Mouse (Mus musculus) hindbrain, embryonic 11.5 days (tissue): Measurements from ENCODE around the gene Olfr462. TPM values are rescaled to one million over a fixed set of nuclear protein-coding genes. Genes with fewer than 3 reads are reported as not detected.
A peak's percentile ranks its signal among the peaks of the same experiment; 100 is the strongest.
"Not testable (repeated sequence)": the region's sequence is repeated elsewhere in the genome, so short reads cannot be mapped to it uniquely, and the experiment has no call there.

Source experiments
- ATAC-seq: fragments of 200-750 bp; cut with Nextera tagmentation; 2 replicates; pipeline ENCODE4 v1.8.0; 2017; ENCODE audit warnings: mild to moderate bottlenecking, moderate TSS enrichment, moderate library complexity; ENCODE audit not compliant: low FRiP score
- DNase-seq: peaks from one replicate; pipeline ENCODE4 v3.0.0-alpha.2; 2015; ENCODE audit warnings: low spot score
- H3K27ac ChIP-seq: fragments of 300-500 bp; sonication (generic); 2 replicates; pipeline ENCODE4 v1.5.1; 2014; ENCODE audit warnings: mild to moderate bottlenecking, low read depth, low read length
- H3K27me3 ChIP-seq: fragments of 300-500 bp; sonication (generic); 2 replicates; pipeline ENCODE4 v1.6.1; 2014; ENCODE audit warnings: mild to moderate bottlenecking, low read length, moderate library complexity, mixed read lengths; ENCODE audit not compliant: control insufficient read depth, insufficient read depth
- H3K36me3 ChIP-seq: fragments of 300-500 bp; sonication (generic); 2 replicates; pipeline ENCODE4 v1.6.1; 2014; ENCODE audit warnings: mild to moderate bottlenecking, low read length, moderate library complexity, mixed read lengths; ENCODE audit not compliant: control insufficient read depth, insufficient read depth
- H3K4me1 ChIP-seq: fragments of 300-500 bp; sonication (generic); replicated peaks from 2 replicates; pipeline ENCODE4 v1.6.1; 2014; ENCODE audit warnings: low read length, mixed read lengths; ENCODE audit not compliant: control insufficient read depth, insufficient read depth
- H3K4me2 ChIP-seq: fragments of 300-500 bp; sonication (generic); replicated peaks from 2 replicates; pipeline ENCODE4 v1.6.1; 2014; ENCODE audit warnings: mild to moderate bottlenecking, low read depth, low read length
- H3K4me3 ChIP-seq: fragments of 300-500 bp; sonication (generic); 2 replicates; pipeline ENCODE4 v1.5.1; 2014; ENCODE audit warnings: low read depth, low read length
- H3K9ac ChIP-seq: fragments of 300-500 bp; sonication (generic); 2 replicates; pipeline ENCODE4 v1.6.1; 2014; ENCODE audit warnings: low read depth, low read length
- H3K9me3 ChIP-seq: fragments of 300-500 bp; sonication (generic); 2 replicates; pipeline ENCODE4 v1.6.1; 2016; ENCODE audit warnings: low read length; ENCODE audit not compliant: control insufficient read depth
- WGBS: fragments of 180-500 bp; shearing (Covaris S2); extraction: QIAGEN DNeasy Blood & Tissue Kit; methylation state at CpG from one replicate; pipeline ENCODE4 v1.1.7; 2014; 5-methylcytosine and 5-hydroxymethylcytosine counted together
- polyA plus RNA-seq: library from polyadenylated mRNA; unstranded; fragments of >200 nt; fragmentation: Nextera tagmentation; extraction: Ambion mirVana; gene quantifications from 2 replicates; pipeline ENCODE4 v1.2.1, GENCODE M21; 2014

Gene Olfr462
- polyA plus RNA-seq, 1 experiment from 2014 or later = not detected

DNA sequence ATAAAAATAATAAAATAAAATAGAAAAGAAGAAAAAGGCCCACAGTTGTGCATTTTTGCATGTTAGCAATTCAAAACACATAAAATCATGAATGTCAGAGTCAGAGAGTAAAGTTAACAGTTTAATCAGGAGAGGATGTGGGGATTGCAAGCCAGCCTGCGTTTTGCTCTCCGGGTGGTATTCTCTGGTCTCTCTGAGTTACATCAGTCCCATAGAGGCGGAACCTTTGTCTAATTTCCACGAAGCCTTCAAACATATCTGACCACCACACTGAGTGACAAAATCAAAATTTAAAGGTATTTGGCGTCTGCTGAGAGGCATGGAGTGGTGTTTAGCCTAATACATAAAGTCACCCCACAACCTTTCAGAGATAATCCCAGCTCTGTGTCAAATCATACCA is 7.2 kb downstream of the Olfr462 start:
- H3K4me3 ChIP-seq = no peak overlapping the region
- H3K9me3 ChIP-seq = no peaks in the 10 kb centered on the region
- H3K36me3 ChIP-seq = no peaks in the 10 kb centered on the region
- no peak for ATAC-seq
- no peak overlapping the region for H3K4me2 ChIP-seq
- 85% methylated on average over 5 of the region's 5 CpGs for WGBS
- no peaks in the 10 kb centered on the region for H3K27me3 ChIP-seq
- H3K9ac ChIP-seq = no peak overlapping the region
- no peaks in the 10 kb centered on the region for H3K4me1 ChIP-seq
- DNase-seq = no peak
- H3K27ac ChIP-seq = no peak overlapping the region

- Histone ChIP-seq H3K9me3 (no peaks in the 10 kb centered on the region), H3K9ac (no peak overlapping the region), H3K4me3 (no peak overlapping the region), H3K27me3 (no peaks in the 10 kb centered on the region), H3K27ac (no peak overlapping the region), H3K4me1 (no peaks in the 10 kb centered on the region), H3K36me3 (no peaks in the 10 kb centered on the region), H3K4me2 (no peak overlapping the region)
- DNase-seq (peak; percentile 32), ATAC-seq (no peak)
- WGBS = 49% methylated on average over 5 of the region's 5 CpGs
These were observed 8.6 kb downstream of the Olfr462 start for GRCm38 (mm10) chr11:87883493-87883892.

DNA sequence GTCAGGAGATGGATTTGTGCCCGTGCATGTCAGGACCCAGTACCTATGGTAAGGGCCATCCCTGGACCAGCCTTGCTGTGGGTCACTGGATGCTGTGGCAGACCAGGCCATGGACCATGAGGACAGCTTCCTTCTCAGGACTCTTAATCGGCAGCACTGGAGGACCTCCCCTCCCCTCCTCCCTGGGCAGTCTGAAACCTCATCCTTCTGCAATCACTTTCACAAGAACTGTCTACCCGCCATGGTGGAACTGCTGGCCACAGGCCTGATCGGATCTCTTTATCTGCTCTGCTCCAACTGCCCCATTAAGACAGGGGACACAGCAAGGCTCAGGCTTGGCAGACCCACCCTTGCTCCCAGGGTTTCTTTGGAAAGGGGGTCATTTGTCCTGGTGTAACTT is 10.4 kb downstream of the Olfr462 start:
- no peaks in the 10 kb centered on the region for H3K9me3 ChIP-seq
- H3K4me3 ChIP-seq = no peak overlapping the region
- no peaks in the 10 kb centered on the region for H3K4me1 ChIP-seq
- H3K36me3 ChIP-seq = no peaks in the 10 kb centered on the region
- WGBS = 78% methylated on average over 4 of the region's 4 CpGs
- H3K27me3 ChIP-seq = no peaks in the 10 kb centered on the region
- no peak for ATAC-seq
- no peak overlapping the region for H3K9ac ChIP-seq
- no peak overlapping the region for H3K27ac ChIP-seq
- DNase-seq = no peak
- no peak overlapping the region for H3K4me2 ChIP-seq

DNA sequence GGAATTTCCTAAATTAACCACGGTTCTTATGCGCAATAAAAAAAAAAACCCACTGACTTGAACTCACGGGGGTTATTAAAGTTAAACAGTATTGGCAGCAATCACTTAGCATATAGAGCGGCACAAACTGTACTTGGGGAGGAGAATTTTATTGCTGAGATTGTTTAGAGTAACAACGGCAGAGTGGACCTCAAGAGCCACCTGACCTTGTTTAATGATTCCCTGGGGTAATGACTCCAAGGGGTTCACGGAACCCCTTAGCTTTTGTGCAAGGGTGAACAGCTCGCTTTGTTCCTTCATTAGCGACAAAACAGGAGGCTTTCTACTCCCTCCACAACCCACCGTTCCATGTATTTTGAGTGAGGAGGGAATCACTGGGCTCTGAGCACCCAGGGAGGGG is 12.2 kb downstream of the Olfr462 start:
- 75% methylated on average over 9 of the region's 9 CpGs for WGBS

DNA sequence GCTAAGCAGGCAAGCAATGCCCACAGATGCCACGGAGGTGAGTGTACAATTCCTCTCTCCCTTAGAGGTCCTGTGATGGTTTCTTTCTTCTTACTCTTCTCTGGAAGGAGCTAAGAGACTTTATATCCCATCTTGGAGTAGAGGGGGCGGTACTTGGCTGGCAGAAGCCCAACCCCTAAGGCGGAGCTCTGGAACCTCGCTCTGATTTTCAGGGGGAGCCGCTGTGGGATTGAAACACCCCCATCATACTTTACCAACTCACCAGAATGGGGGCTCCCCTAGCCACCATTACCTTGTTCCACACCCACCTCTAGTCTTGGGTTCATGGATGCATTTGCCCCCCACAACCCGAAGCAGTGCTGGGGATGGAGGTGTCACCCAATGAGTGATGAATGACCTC is 16.6 kb downstream of the Olfr462 start, which contains the start of gene Epx:
Gene Epx (minus strand): TSS at position 101 of the 400 bp plus-strand sequence.
- Histone ChIP-seq H3K27ac (no peak within 1 kb of the TSS), H3K9me3 (no peaks in the 10 kb centered on the region), H3K4me3 (no peak within 1 kb of the TSS), H3K4me1 (no peaks in the 10 kb centered on the region), H3K4me2 (no peak within 1 kb of the TSS), H3K36me3 (no peaks in the 10 kb centered on the region), H3K9ac (no peak within 1 kb of the TSS), H3K27me3 (no peaks in the 10 kb centered on the region)
- 83% methylated on average over 6 of the region's 6 CpGs for WGBS
- DNase-seq (no peak), ATAC-seq (no peak)

More for the DNA sequence above, 12.2 kb downstream of the Olfr462 start:
- Histone ChIP-seq H3K27me3 (no peaks in the 10 kb centered on the region), H3K4me2 (no peak overlapping the region), H3K27ac (no peak overlapping the region), H3K9me3 (no peaks in the 10 kb centered on the region), H3K4me1 (no peaks in the 10 kb centered on the region), H3K36me3 (no peaks in the 10 kb centered on the region), H3K9ac (no peak overlapping the region), H3K4me3 (no peak overlapping the region)
- DNase-seq = no peak
- no peak for ATAC-seq

DNA sequence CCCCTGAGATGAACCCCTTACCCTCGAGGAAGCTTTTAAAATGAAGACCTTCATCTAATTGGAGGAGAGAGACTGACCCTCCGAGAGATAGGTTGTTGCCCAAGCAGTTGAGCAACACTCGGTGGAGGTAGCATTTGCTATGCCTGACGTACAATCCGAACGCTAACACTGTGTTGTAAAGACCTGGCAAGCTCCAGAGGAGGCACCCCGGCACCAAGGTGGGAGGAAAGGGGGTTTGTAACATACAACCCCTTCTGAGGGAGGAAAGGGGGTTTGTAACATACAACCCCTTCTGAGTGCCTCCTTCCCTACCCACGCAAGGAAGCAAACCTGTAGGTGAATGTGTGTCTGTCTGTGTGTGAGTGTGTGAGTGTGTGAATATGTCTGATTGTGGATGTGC is 20.3 kb downstream of the Olfr462 start:
- WGBS = 64% methylated on average over 8 of the region's 8 CpGs
- no peak for ATAC-seq
- H3K4me2 ChIP-seq = no peak overlapping the region

DNA sequence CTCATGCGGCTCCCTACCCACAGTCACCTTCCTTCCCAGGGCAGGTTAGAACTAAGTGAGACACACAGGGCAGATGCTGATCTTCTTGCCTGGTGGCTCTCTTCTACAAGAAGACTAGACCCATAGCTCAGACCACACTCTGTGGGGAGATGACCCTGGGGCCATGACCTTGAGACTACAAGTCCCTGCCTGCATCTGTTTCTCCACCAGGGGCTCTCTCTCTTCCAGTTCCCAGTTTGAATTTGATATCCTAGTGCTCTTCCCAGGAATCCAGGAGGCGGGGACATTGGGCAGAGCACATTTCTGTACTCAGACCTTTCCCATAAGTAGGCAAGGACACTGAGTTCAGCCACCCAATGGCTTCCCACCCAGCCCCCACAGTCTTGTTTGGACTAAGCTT is 22.0 kb downstream of the Olfr462 start:
- no peaks in the 10 kb centered on the region for H3K27me3 ChIP-seq
- H3K4me3 ChIP-seq = no peak overlapping the region
- H3K9me3 ChIP-seq = no peaks in the 10 kb centered on the region
- DNase-seq (no peak), ATAC-seq (no peak)
- H3K4me1 ChIP-seq = no peaks in the 10 kb centered on the region
- H3K27ac ChIP-seq = no peak overlapping the region
- H3K9ac ChIP-seq = no peak overlapping the region
- H3K4me2 ChIP-seq = no peak overlapping the region
- 75% methylated on average over 2 of the region's 2 CpGs for WGBS
- H3K36me3 ChIP-seq = no peaks in the 10 kb centered on the region

More for the DNA sequence above, 20.3 kb downstream of the Olfr462 start:
- Histone ChIP-seq H3K4me3 (no peak overlapping the region), H3K9me3 (no peaks in the 10 kb centered on the region), H3K27ac (no peak overlapping the region), H3K9ac (no peak overlapping the region), H3K27me3 (no peaks in the 10 kb centered on the region), H3K4me1 (no peaks in the 10 kb centered on the region), H3K36me3 (no peaks in the 10 kb centered on the region)
- no peak for DNase-seq

- WGBS = 81% methylated on average over 1 of the region's 2 CpGs
- ATAC-seq, H3K4me3 ChIP-seq, H3K4me2 ChIP-seq, H3K36me3 ChIP-seq, H3K9me3 ChIP-seq, H3K4me1 ChIP-seq, H3K27ac ChIP-seq, DNase-seq, H3K9ac ChIP-seq, H3K27me3 ChIP-seq: not testable (repeated sequence)
These were observed 25.2 kb downstream of the Olfr462 start for GRCm38 (mm10) chr11:87866891-87867290.

GRCm38 (mm10) chr11:87862805-87863204 is 29.3 kb downstream of the Olfr462 start:
- no peaks in the 10 kb centered on the region for H3K9me3 ChIP-seq
- H3K36me3 ChIP-seq = no peaks in the 10 kb centered on the region
- WGBS = 93% methylated on average over 13 of the region's 13 CpGs

More at GRCm38 (mm10) chr11:87862805-87863204, 29.3 kb downstream of the Olfr462 start:
- H3K4me1 ChIP-seq = no peaks in the 10 kb centered on the region
- DNase-seq = no peak
- no peak overlapping the region for H3K4me3 ChIP-seq
- H3K27ac ChIP-seq = no peak overlapping the region
- H3K27me3 ChIP-seq = no peaks in the 10 kb centered on the region
- H3K4me2 ChIP-seq = no peak overlapping the region
- no peak for ATAC-seq
- no peak overlapping the region for H3K9ac ChIP-seq
